Mouse (Mus musculus) erythroblast, adult 5-6 weeks (primary cell): ENCODE measurements around the gene Kcnk6. TPM values are rescaled to one million over a fixed set of nuclear protein-coding genes. Genes with fewer than 3 reads are reported as not detected.
"Not testable (repeated sequence)": the region's sequence is repeated elsewhere in the genome, so short reads cannot be mapped to it uniquely, and the experiment has no call there.

Experiments used
- ATAC-seq: replicated peaks from 2 replicates; pipeline ENCODE4 v1.8.0; 2016; ENCODE audit warnings: moderate number of reproducible peaks, mild to moderate bottlenecking, moderate TSS enrichment, inconsistent platforms; ENCODE audit not compliant: poor library complexity, low FRiP score, severe bottlenecking
- total RNA-seq, 2 experiments: library from RNA; stranded (forward) in 1 of 2; stranded (reverse) in 1 of 2; fragments of 150-400 nt in 1 of 2; fragments of 200-764, 138-1000 nt in 1 of 2; gene quantifications; 2 replicates each; pipeline versions ENCODE4 v1.2.3 to v1.2.4; 2015 to 2017; ENCODE audit warnings: low replicate concordance in 2 of 2

Kcnk6 gene
- total RNA-seq, 2 experiments from 2014 or later, result 0.38 to 4.2 TPM

GRCm38 (mm10) chr7:29212199-29212765 is 20.0 kb downstream of the Kcnk6 start:
- no peak for ATAC-seq

- peak; percentile 54 for ATAC-seq
Observed at GRCm38 (mm10) chr7:29211415-29212198, 20.7 kb downstream of the Kcnk6 start.

- ATAC-seq, result peak; percentile 41; the same call in 1 of the 2 replicates
Observed at GRCm38 (mm10) chr7:29211013-29211412, 21.3 kb downstream of the Kcnk6 start.

GRCm38 (mm10) chr7:29202577-29202976 is 29.7 kb downstream of the Kcnk6 start:
- no peak for ATAC-seq

GRCm38 (mm10) chr7:29194230-29194629 is 38.1 kb downstream of the Kcnk6 start:
- ATAC-seq, result not testable (repeated sequence)

- not testable (repeated sequence) for ATAC-seq
Observed at GRCm38 (mm10) chr7:29181323-29181722, 51.0 kb downstream of the Kcnk6 start.

GRCm38 (mm10) chr7:29180854-29181236 is 51.5 kb downstream of the Kcnk6 start:
- no peak for ATAC-seq

- peak; percentile 98 for ATAC-seq
Observed at GRCm38 (mm10) chr7:29180077-29180853, 52.0 kb downstream of the Kcnk6 start, which contains the start of gene Psmd8. TSS of gene Psmd8 (minus strand) at chr7:29180701.

GRCm38 (mm10) chr7:29179323-29179722 is 53.0 kb downstream of the Kcnk6 start:
- no peak for ATAC-seq

GRCm38 (mm10) chr7:29178106-29178505 is 54.2 kb downstream of the Kcnk6 start:
- ATAC-seq, result no peak

- ATAC-seq, result no peak
Observed at GRCm38 (mm10) chr7:29172390-29173016, 59.8 kb downstream of the Kcnk6 start.

Other genes starting within 250 kb of the Kcnk6 start
- gene Ryr1, start 107.3 kb downstream of the Kcnk6 start, total RNA-seq (2015; ENCODE audit: low replicate concordance), result 0.21 TPM in 1 of 2 replicates, not detected in the other
- under 0.01 TPM in 1 of 2 replicates, not detected in the other for gene Ryr1, start 107.3 kb downstream of the Kcnk6 start, total RNA-seq (2017; ENCODE audit: low replicate concordance)
- gene Rasgrp4, start 97.7 kb downstream of the Kcnk6 start, total RNA-seq (2015; ENCODE audit: low replicate concordance), result 3.5 and 23.4 TPM in 2 replicates
- 4.7 and 5.5 TPM in 2 replicates for gene Rasgrp4, start 97.7 kb downstream of the Kcnk6 start, total RNA-seq (2017; ENCODE audit: low replicate concordance)
- 2.1 and 4.6 TPM in 2 replicates for gene Fam98c, start 76.3 kb downstream of the Kcnk6 start, total RNA-seq (2015; ENCODE audit: low replicate concordance)
- gene Fam98c, start 76.3 kb downstream of the Kcnk6 start, total RNA-seq (2017; ENCODE audit: low replicate concordance), result 1.5 and 2.7 TPM in 2 replicates
- not detected in 2 replicates for gene Ggn, start 62.3 kb downstream of the Kcnk6 start, total RNA-seq (2015; ENCODE audit: low replicate concordance)
- gene Ggn, start 62.3 kb downstream of the Kcnk6 start, total RNA-seq (2017; ENCODE audit: low replicate concordance), result not detected in 2 replicates
- 0.77 and 0.84 TPM in 2 replicates for gene Spred3, start 62.1 kb downstream of the Kcnk6 start, total RNA-seq (2015; ENCODE audit: low replicate concordance)
- gene Spred3, start 62.1 kb downstream of the Kcnk6 start, total RNA-seq (2017; ENCODE audit: low replicate concordance), result 0.84 and 0.85 TPM in 2 replicates
- gene Psmd8, start 51.8 kb downstream of the Kcnk6 start, total RNA-seq (2015; ENCODE audit: low replicate concordance), result 37.1 and 71.3 TPM in 2 replicates
- 50.2 and 52.3 TPM in 2 replicates for gene Psmd8, start 51.8 kb downstream of the Kcnk6 start, total RNA-seq (2017; ENCODE audit: low replicate concordance)
- gene Catsperg1, start 18.5 kb downstream of the Kcnk6 start, total RNA-seq (2015; ENCODE audit: low replicate concordance), result not detected in 2 replicates
- gene Catsperg1, start 18.5 kb downstream of the Kcnk6 start, total RNA-seq (2017; ENCODE audit: low replicate concordance), result 0.70 TPM in 1 of 2 replicates, not detected in the other
- 8.5 and 11.5 TPM in 2 replicates for gene Yif1b, start 5.8 kb upstream of the Kcnk6 start, total RNA-seq (2015; ENCODE audit: low replicate concordance)
- 7.0 and 7.2 TPM in 2 replicates for gene Yif1b, start 5.8 kb upstream of the Kcnk6 start, total RNA-seq (2017; ENCODE audit: low replicate concordance)
- gene 2200002D01Rik, start 16.0 kb upstream of the Kcnk6 start, total RNA-seq (2015; ENCODE audit: low replicate concordance), result not detected in 2 replicates
- gene 2200002D01Rik, start 16.0 kb upstream of the Kcnk6 start, total RNA-seq (2017; ENCODE audit: low replicate concordance), result 2.5 TPM in 1 of 2 replicates, not detected in the other
- 15.5 and 18.8 TPM in 2 replicates for gene Spint2, start 49.4 kb upstream of the Kcnk6 start, total RNA-seq (2015; ENCODE audit: low replicate concordance)
- 6.8 and 7.6 TPM in 2 replicates for gene Spint2, start 49.4 kb upstream of the Kcnk6 start, total RNA-seq (2017; ENCODE audit: low replicate concordance)
- gene Ppp1r14a, start 56.8 kb upstream of the Kcnk6 start, total RNA-seq (2015; ENCODE audit: low replicate concordance), result not detected in 2 replicates
- gene Ppp1r14a, start 56.8 kb upstream of the Kcnk6 start, total RNA-seq (2017; ENCODE audit: low replicate concordance), result not detected in 2 replicates
- not detected in 2 replicates for gene Dpf1, start 71.4 kb upstream of the Kcnk6 start, total RNA-seq (2015; ENCODE audit: low replicate concordance)
- gene Dpf1, start 71.4 kb upstream of the Kcnk6 start, total RNA-seq (2017; ENCODE audit: low replicate concordance), result not detected in 2 replicates